Mouse (Mus musculus): Measurements from ENCODE around the gene Cct4.

The Cct4 gene

DNA sequence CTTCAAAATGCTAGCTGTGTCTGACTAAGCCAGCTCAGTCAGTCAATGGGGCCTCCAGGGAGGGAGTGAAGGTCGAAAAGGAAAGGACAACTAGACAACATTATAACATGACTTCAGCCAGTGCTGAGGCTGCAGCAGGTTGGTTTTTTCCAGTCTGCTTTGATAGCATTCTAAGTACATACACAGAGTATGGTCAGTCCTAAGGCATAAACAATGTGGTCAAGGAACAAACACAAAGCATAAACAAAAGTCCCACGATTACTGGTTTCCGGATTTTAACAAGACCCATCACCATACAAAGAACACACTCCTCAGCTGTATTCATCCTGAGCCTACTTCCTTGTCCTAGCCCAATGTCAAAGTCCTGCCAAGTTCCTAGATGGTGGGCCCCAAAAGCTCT lies 4.8 kb upstream of the Cct4 start:
- peak; percentile 65 for DNase-seq

DNA sequence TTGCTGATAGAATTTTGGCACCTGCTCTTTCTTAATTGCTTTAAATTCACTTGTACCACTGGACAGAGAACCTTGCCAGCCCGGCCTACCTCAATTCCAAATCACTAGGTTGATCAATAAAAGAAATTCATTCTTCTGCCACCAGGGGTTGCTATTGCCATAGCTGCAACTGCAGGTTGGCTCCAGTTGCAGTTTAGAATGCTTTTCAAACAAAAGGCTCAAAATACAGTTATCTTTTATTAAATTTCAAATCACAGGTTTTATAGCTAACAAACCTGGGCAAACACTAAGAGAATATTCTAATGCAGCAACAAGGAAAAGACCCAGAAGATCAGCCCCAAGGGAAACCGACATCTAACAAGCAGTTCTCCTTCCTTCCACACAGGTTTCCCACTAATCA lies 3.0 kb upstream of the Cct4 start:
- DNase-seq: peak; percentile 74

DNA sequence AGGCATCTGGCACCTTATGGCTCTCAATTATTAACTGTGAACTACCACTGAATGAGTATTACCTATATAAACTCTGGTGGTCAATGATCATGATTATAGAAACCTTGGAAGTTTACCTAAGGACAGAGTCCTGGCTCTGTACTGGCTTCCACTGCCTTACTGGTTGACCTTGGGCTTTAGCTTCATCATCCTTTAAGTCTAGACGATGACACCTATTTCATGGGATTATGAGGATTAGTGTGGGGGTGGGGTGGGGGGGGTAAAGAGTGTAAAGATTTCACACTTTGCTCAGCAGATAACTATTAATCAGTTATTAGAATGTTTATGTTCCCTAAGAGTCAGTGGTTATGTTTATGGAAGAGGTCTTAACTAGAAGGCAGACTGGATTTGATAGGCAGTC lies 533 bp upstream of the Cct4 start:
- peak; percentile 66 for DNase-seq

DNA sequence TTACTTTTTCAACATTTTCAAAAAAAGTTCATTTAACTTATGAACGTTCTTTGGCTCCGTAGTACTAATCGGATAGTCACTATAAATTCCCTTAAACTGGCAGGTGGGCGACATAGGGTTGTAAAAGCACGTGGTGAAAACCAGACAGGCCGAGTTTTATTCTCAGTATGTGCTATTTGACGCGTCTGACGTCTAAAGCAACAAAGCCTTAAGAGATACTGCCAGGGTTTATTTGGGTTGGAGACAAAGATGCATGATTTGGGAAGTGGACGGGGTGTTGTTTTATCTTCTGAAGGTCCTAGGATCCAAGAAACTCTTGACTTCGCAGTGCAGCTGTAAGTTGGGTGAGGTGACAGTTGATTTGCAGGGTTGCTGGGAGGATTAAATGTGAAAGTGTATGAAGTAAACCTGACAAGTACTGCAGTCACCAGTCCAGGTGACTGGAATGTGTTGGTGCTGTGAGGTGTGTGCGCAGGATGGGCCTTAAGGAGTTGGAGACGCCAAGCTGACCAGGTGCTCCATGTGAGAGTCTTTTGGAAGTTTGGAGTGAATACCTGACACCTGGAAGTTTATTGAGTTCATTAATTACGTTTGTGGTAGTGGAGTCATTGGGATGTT lies 1.0 kb downstream of the Cct4 start:
- peak; percentile 76 for DNase-seq

DNA sequence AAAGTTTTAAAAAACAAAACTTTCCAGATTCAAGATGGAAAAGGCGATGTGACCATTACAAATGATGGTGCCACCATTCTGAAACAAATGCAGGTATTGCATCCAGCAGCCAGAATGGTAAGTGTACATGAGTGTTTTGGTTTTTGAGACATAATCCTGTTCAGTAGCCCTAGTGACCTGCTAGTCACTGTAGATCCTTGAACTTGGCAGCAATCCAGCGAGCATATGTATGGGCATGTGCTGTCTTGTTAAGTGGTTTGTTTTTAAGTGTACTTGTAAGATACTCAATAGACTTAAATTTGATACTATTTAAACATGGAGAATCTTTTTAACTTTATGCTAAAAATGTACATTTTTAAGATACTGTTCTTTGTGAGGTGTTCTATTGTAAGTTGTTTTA lies 4.0 kb downstream of the Cct4 start:
- peak; percentile 81 for DNase-seq

DNA sequence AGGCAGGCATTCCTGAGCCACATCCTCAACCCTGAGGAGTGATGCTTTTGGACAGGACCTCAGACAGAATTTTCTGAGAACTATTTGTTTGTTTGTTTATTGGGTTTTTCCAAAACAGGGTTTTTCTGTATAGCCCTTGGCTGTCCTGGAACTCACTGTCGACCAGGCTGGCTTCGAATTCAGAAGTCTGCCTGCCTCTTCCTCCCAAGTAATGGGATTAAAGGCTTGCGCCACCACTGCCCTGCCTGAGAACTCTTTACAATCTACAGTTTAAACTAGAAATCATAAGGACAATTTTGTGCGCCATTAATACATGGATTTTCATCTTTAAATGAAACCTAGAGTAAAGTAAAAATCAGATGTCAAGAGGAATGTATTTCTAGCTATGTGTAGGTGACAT lies 5.1 kb downstream of the Cct4 start:
- peak; percentile 55 for DNase-seq

DNA sequence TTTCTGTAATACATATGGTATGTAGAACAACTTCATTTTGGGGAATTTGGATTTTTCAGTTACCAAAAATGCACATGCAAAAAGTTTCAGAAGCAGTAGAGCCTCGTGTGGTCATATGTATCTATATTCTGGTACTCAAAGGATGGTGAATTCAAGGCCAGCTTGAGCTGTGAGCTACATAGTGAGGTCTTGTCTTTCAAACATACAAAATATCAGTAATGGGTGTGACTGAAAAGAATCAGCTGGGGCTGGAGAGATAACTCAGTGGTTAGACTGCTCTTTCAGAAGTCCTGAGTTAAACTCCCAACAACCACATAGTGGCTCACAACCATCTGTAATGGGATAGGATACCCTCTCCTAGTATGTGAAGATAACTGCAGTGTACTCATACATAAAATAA lies 8.0 kb downstream of the Cct4 start:
- DNase-seq: no peak

DNA sequence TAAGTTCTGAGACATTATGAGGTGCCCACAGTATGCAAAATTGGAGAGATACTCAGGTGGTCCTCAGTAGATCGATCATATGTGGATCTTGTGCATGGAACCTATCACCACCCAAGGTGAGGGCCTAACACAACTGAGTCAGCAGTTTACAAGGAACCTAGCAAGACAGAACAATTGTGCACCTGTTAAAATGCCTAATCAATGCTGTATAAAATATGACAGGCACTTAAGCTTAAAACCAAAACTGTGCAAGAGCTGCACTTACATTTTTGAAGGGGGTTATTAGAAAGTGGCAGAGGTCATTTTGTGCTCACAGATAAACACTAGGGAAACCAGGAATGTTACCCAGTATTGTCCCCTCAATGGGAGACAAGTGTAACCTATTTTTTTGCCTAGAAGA lies 15.0 kb downstream of the Cct4 start:
- peak; percentile 42 for DNase-seq

DNA sequence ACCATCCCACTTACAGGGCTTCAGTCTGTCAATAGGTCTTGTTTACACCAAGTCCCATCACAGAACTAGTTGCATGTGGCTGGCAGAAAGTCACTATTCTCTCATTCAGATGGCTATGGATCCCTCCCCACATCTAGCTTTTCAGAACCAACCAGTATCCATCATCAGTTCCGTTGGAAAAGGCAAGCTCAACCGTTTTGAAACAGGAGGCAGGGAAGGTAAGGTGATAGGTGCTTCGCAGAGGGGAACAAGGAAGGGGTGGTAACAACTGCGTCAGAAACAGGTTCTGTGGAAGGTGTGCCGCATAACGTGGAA lies 16.8 kb downstream of the Cct4 start:
- no peak for DNase-seq

DNA sequence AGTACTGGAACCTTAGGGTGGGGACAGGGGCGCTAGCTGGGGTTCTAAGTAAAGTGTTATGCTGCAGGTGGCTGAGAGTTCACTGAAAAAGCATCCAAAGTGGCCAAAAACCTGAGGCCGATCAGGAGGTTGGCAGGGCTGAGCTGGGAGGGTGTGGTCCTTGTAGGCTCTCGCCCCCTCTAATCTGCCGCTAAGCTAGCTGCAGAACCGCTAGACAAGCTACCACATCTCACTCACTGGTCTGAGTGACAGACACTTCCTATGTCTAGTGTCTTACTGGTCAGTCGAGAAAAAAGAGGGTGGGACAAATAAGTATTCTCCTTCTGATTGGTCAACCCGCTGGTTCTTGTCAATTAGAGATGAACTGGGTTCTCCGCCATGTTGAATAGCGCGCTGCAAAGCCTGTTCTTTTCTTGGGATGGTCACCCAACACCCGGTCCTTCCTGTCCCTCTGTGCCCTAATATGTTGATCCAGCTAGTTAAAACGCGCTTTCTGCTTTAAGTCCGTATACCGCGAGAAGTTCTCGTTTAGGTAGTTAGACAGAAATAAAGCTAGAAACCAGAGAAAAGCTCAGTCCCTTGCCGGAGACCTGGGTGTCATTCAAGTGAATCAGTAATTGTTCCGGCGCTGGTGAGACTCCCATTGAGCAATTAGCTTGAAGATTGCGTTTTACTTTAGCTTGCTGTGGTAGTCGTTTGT lies 17.3 kb downstream of the Cct4 start, which contains the start of gene Fam161a:
Fam161a (plus strand) TSS at position 51 of the 700 bp plus-strand sequence.
- peak; percentile 99 for DNase-seq

DNA sequence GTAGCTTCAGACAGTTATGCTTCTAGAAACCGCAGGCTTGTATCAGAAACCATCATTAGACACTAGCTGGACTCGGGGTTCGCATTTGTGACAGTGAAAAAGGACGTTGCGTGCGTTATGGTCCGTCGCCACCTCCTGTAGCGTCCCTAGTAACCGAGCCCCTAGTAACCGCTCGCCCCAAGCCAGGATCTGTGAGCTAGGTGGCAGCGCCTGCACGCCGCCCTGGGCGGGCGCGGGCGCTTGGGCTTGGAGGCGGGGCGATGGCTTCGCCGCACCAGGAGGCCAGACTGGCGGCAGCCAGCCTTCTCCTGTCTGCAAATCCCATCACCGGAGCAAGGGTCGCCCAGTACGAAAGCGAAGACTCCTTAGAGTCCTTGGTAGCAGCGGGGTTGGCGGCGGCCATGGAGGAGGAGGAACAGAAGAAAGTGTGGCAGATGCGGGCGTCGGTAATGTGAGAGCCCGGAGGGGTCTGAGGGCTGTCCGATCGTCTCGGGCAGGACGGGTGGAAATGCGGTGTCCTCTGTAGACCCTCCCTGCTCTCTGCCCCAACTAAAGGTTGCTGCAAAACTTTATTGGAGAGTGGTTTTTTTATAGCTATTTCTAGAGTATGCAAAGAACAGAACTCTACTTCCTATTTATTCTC lies 18.0 kb downstream of the Cct4 start:
- peak; percentile 99 for DNase-seq

DNA sequence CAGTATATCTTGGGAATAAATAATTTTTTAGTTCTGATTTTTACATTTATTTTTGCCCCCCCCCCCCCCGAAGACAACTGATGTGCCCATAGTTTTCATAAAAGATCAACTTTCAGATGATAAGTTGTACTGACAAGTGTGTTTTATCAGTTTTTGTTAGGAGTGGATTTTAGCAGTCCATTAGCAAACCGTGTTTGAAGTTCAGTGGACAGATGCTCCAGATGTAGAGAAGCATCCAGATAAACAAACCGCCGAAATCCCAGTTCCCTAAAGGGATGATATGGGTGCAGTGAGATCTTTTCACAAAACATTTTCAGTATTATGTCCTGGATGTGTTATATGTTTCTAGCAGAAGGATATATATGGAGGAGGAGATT lies 18.5 kb downstream of the Cct4 start:
- peak; percentile 50 for DNase-seq

DNA sequence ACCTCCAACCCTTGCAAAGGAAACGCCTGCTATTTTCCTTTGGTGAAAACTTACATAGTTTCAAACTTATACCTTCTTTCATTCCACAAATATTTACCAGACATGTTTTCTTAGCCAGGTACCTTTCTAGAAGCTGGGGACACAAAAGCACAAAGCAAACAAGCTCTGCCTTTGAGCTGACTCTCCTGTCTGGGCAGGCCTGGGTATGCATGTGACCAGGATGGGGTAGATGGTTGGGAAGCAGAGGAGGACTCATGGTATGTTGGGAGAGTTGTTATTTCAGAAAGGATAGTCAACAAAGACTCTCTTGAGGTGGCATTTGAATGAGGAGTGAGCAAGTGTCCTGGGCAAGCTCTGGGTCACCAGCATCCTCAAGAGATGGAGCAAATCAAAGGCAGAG lies 22.8 kb downstream of the Cct4 start:
- DNase-seq: peak; percentile 53

DNA sequence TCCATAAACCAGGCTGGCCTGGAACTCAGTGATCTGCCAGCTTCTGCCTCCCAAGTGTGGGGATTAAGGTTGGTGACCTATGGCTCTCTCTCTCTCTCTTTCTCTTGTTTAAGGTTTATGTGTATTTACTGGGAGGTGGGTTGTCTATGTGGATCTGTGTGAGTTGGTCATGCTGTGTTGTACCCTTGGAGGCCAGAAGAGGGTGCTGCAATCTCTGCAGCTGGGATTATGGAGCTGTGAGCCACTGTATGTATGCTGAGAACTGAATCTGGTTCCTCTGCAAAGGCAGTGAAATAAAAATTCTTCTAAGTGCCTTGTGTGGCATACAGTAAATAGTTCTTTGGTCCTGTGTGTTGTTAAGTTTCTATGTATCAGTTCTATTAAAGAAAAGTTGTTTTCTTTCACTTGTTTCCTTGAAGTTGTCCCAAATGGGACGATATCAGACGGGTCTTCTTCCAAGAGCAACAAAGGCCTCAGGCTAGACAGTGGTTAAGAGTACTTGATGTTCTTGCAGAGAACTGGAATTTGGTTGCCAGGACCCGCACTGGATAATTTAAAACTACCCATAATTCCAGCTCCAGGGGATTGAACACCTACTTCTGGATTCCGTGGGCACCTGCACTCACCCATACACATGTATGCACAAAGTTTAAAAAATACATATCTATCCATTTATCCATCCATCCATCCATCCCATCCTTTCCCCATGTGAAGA lies 23.4 kb downstream of the Cct4 start:
- peak; percentile 66 for DNase-seq

DNA sequence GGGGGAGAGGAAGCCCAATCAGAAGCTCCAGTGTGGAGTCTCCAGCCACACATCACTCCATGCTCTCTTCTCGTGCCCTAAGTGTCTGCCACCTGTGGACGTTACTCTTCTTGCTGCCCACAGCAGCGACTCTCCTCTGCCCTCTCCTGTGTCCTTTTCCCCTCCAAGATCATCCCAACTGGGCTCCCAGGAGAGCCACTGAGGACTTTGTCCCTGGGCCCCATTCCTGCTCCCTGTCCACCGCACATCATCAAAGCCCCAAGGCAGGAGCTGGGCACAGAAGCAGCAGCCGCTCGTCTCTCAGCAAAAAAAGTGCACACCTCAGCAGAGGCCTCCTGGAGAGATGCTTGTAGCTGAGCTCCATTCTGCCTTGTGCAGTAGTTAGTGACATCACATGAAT lies 24.7 kb downstream of the Cct4 start:
- DNase-seq: peak; percentile 76

DNA sequence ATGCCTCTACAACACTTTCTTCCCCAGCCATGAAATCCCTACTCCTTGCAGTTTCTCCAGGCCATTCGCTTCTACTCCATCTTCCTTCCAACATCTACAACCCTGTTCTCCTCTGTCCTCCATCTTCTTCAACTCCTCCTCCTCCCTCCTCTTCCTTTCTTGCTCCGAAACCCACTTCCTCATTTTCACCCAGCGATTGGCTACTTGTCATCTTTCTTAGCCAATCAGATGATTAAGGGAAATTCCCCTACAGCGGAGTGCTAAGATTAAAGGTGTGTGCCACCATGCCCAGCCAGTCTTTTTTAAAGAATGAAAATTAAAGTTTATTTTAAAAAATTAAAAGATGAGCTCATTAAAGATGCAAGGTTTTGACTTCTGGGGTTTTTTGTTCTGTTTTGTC lies 27.6 kb downstream of the Cct4 start:
- no peak for DNase-seq

DNA sequence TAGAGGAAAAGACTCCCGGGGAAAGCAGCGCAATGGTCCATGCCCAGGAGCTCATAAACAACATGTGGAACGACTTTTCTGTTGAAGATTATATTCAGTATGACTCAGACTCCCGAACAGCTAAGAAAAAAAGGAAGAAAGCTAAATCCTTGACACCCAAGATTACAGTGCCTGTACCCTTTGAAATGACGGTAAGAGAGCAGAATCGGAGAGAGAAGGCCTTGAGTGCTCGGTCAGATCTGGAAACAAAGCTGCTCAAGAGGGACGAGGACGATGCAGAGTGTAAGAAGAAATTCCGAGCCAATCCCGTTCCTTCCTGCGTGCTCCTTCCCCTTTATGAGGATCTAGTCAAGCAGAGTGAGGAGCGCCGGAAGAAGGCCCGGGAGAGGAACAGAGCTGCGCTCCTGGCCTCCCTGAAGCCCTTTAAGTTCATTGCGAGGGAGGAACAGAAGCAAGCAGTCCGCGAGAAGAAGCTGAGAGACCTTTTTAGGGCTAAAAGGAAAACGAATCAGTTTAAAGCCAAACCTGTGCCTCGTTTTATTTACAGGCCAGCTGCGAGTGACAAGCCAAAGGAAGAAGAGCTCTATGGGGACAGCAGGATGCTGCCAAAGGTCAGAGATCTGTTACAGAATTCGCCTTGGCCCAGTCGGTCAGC lies 29.9 kb downstream of the Cct4 start:
- peak; percentile 90 for DNase-seq

DNA sequence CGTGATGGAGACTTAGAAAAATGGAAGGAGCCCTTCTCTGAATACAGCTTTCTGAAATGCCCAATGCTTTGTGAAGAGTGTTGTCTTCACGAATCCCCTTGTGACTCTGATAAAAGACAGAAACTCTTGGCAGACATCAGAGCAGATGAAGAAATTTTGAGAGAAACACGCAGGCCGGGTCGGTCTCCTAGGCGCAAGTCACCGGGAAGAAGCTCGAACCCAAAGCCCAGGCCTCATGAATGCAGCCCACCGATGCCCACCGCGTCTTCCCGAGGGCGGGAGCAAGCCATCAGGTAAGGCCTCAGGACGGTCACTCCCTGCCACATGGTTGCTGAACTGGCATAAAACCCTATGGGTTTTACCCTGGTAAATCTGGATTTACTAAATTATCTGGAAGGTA lies 30.5 kb downstream of the Cct4 start:
- peak; percentile 90 for DNase-seq

DNA sequence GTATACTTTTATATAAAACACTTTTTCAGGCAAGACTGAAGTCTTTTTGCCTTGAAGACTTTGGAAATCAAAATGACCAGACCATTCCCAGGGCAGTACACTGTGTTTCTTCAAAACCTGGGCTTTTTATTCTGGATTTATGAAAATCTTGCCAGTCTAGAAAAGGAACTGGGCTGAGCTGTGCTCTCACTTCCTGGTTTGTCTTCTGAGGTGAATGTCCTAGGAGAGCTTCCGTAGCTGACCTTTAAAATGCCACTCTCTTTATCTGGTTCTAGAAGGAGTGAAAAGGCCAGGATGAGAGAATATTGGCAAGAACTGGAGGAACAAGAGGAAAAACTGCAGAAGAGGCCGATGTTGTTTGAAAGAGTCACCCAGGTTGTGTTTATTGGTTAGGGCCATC lies 32.8 kb downstream of the Cct4 start:
- DNase-seq: no peak

DNA sequence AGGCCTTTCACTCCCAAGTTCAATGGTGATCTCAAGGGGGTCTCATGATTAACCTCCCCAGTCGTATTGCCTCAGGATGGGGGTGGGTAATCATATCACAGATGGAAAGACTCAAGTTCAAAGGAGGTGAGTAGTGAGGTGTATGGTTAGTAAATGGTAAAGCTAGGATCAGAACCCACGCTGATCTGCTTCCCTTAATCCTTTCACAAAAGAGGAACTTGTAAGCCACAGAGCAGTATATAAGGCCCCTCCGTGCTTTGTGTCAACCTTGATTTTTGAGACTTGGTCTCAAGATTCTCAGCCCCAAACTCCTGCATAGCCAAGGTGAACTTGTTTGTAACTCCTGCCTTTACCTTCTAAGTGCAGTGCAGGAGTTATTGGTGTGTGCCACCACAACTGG lies 33.9 kb downstream of the Cct4 start:
- DNase-seq: no peak

DNA sequence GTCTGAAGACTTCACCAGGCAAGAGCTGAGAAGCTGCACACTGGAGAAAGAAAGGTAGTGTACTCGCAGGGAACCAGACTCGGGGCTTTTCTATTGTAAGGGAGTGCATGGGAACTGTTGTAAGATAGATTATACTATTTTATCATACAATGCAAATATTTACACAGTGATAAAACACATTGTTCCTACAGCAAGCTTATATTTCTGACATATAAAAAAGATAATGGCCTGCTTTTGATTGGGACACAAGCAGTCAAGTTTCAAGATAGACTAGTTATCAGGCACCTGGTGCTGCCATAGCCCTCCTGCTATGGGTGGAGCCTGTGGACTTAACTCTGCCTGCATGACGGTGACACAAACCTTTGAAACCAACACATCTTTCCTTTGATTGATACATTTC lies 38.6 kb downstream of the Cct4 start:
- no peak for DNase-seq

DNA sequence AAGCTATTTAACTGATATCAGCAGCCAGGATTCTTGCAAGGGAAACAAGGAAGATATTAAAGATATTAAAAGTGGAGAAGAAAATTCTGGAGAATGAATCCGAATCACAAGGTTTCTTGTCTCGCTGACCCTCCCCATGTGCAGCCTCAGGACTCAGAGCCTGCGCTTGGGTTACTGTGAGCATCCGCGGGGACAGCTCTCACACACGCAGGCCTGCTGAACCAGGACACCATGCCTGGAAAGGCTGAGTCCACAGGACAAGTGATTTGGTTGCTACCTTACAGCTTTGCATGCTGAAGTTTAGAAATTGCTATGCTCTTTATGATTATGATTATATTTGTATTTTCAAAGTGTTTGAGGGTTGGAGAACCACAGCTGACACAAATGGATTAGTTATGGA lies 39.1 kb downstream of the Cct4 start:
- DNase-seq: no peak

DNA sequence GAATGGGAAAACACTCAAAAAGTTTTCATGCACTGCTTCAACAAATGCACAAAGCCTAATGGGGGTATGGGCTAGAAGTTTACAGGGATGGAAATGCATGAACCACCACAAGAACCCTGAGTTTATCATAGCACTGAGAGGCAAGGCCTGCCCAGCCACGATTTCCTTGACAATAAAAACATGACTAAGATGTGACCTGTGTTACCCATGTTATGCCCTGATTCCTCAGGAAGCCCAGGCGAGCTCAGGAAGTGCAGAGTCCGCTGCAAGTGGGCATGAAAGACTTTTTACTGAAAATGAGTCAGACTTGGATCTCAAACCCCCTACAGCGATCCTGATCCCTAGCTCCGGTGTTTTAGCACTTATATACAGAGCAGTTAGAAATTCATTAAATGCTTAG lies 56.9 kb downstream of the Cct4 start:
- DNase-seq: peak; percentile 54

All from heart, adult 11 months (tissue).